Mouse (Mus musculus) heart, postnatal 36 days (tissue): ENCODE measurements around the gene Insig1. TPM values are rescaled to one million over a fixed set of nuclear protein-coding genes. Genes with fewer than 3 reads are reported as not detected.

ENCODE experiments used
- DNase-seq, 2 experiments: peaks; one replicate each; pipeline ENCODE4 v3.0.0; 2021 to 2022
- intact Hi-C: fragments of 180-260 bp; cut with DNase I; formaldehyde crosslinking; loops from one replicate; pipeline ENCODE4 v1.15.1; 2025
- total RNA-seq, 2 experiments: library from RNA; stranded (reverse); gene quantifications; 2 replicates each; pipeline ENCODE4 v1.2.3; 2021

Gene Insig1
- total RNA-seq, 2 experiments from 2014 or later: 18.8 to 21.2 TPM

- intact Hi-C loops: no loop called here
- no peak for DNase-seq
These were observed 39.7 kb downstream of the Insig1 start for GRCm38 (mm10) chr5:28110881-28111280.

DNA sequence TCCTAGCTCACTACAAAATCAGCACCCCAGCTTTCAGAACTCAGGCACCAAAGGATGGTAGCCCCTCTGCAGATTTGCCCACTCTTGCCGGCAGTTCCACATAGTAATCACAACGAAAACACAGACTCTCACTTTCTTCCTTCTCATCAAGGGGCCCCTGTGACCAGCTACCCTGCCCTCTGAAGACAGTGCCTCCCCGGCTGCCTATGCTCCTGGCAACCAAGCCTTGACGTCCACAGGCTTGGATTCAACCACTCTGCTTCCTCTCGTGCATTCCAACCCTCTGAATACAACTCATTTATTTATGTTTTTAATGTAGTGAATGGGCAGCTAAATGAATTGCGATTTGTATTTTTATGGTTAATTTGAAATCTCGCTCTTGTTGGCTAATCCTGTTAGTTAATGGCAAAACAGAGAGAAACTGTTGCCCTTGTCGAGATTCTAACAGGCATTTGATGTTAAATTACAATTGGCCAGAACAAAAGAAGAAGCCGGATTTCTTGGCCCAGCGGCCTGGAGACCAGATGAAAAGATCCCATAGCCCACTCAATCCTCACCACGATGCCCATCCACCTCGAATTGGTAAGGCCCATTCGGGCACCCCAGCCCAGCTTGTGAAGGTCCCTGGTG lies 46.2 kb downstream of the Insig1 start:
- intact Hi-C loops: no loop called here
- no peak for DNase-seq

- intact Hi-C loops: no loop called here
- no peak for DNase-seq
These were observed 46.8 kb downstream of the Insig1 start for GRCm38 (mm10) chr5:28117882-28118530.

DNA sequence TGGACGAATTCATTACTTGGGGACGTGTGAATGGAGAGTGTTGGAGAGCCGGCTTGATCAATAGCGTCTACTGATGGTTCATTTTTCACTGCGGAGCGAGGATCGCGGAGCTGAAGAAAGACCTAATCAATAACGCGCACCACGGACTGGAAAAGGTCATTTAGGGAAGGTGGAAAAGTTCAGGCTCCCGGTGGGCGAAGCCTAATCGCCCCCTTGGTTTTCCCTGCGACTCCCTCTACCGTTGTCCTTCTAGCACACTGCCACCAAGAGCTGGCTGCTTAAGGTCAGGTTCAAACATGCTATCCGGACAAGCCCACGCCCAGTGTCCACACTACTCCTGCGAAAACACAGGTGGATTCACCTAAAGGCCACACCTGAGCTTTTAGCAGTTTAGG lies 47.4 kb downstream of the Insig1 start:
- intact Hi-C loops: no loop called here
- DNase-seq: no peak

GRCm38 (mm10) chr5:28119576-28119975 lies 48.4 kb downstream of the Insig1 start:
- no peak for DNase-seq
- intact Hi-C loops: no loop called here

- intact Hi-C loops: loop anchor here (2.0 kb wide), 1 partner anchor 266 kb away; no protein-coding TSS in a partner anchor
- DNase-seq: peak; percentile 47
These were observed 51.6 kb downstream of the Insig1 start for GRCm38 (mm10) chr5:28122491-28123454.

- intact Hi-C loops: loop anchor here (2.0 kb wide), 1 partner anchor 265 kb away; no protein-coding TSS in a partner anchor
- no peak for DNase-seq
These were observed 52.3 kb downstream of the Insig1 start for GRCm38 (mm10) chr5:28123455-28123825.

- intact Hi-C loops: no loop called here
- no peak for DNase-seq
These were observed 53.4 kb downstream of the Insig1 start for GRCm38 (mm10) chr5:28124321-28125230.

Other genes with a start within 250 kb of the Insig1 start
- not detected for gene Htr5a, start 229.2 kb upstream of the Insig1 start, total RNA-seq
- not detected for gene En2, start 94.3 kb downstream of the Insig1 start, total RNA-seq
- gene Cnpy1, start 174.4 kb downstream of the Insig1 start, total RNA-seq: not detected
- gene Rbm33, start 245.8 kb downstream of the Insig1 start, total RNA-seq: 10 to 100 TPM; 39.8 to 40.2 TPM